Mouse (Mus musculus): ENCODE data around the gene Aldh5a1. TPM values are rescaled to one million over a fixed set of nuclear protein-coding genes. Genes with fewer than 3 reads are reported as not detected.

The Aldh5a1 gene
- polyA plus RNA-seq (2021; fragmentation: Nextera tagmentation) = 9.7 and 10.6 TPM in 2 replicates
- long read RNA-seq, experiment 1, full-length matches to known transcripts = 45 of 78 reads
- long read RNA-seq, experiment 1, partial matches to known transcripts = 5 of 78 reads
- long read RNA-seq, experiment 1, other reads (novel, unspliced or antisense) = 28 of 78 reads
- long read RNA-seq, experiment 2, full-length matches to known transcripts = 7 of 35 reads
- long read RNA-seq, experiment 2, partial matches to known transcripts = 4 of 35 reads
- long read RNA-seq, experiment 2, other reads (novel, unspliced or antisense) = 24 of 35 reads

GRCm38 (mm10) chr13:24937108-24937838 lies at the start of gene Aldh5a1:
TSS of gene Aldh5a1 (minus strand) at chr13:24937661.

GRCm38 (mm10) chr13:24942512-24943282 lies 5.2 kb upstream of the Aldh5a1 start, which contains the start of gene Gpld1:
TSS of gene Gpld1 (plus strand) at chr13:24943152.

Other genes with a start within 250 kb of the Aldh5a1 start
- 0.40 TPM in 1 of 2 replicates, not detected in the other for gene Armh2, start 196.4 kb downstream of the Aldh5a1 start, polyA plus RNA-seq (2021; fragmentation: Nextera tagmentation)
- gene Gmnn, start 175.7 kb downstream of the Aldh5a1 start, polyA plus RNA-seq (2021; fragmentation: Nextera tagmentation) = 11.3 and 15.8 TPM in 2 replicates
- 9.6 and 13.2 TPM in 2 replicates for gene BC005537, start 136.0 kb downstream of the Aldh5a1 start, polyA plus RNA-seq (2021; fragmentation: Nextera tagmentation)
- gene Acot13, start 106.1 kb downstream of the Aldh5a1 start, polyA plus RNA-seq (2021; fragmentation: Nextera tagmentation) = 260 and 285 TPM in 2 replicates
- gene Tdp2, start 106.0 kb downstream of the Aldh5a1 start, polyA plus RNA-seq (2021; fragmentation: Nextera tagmentation) = 16.9 and 19.1 TPM in 2 replicates
- 6.8 and 8.4 TPM in 2 replicates for gene D130043K22Rik, start 92.5 kb downstream of the Aldh5a1 start, polyA plus RNA-seq (2021; fragmentation: Nextera tagmentation)
- gene Gpld1, start 5.5 kb upstream of the Aldh5a1 start, polyA plus RNA-seq (2021; fragmentation: Nextera tagmentation) = 9.1 and 9.9 TPM in 2 replicates
- gene Mrs2, start 82.7 kb upstream of the Aldh5a1 start, polyA plus RNA-seq (2021; fragmentation: Nextera tagmentation) = 8.4 and 19.6 TPM in 2 replicates
- 7.0 and 8.2 TPM in 2 replicates for gene Dcdc2a, start 118.3 kb upstream of the Aldh5a1 start, polyA plus RNA-seq (2021; fragmentation: Nextera tagmentation)